Mouse (Mus musculus) adrenal gland, adult (tissue): ENCODE measurements at regions not wholly inside any gene's neighbourhood (a gene's known extent, or its start where the extent isn't known, plus 50 kb on each side); places are given as distances from the start of the nearest gene placed in this dataset.
"Not testable (repeated sequence)": the region's sequence is repeated elsewhere in the genome, so short reads cannot be mapped to it uniquely, and the experiment has no call there.

Experiments
- DNase-seq, 2 experiments: peaks; one replicate each; pipeline ENCODE4 v3.0.0; 2022 to 2023; ENCODE audit warnings: low spot score in 1 of 2; ENCODE audit not compliant: inconsistent age in 2 of 2

GRCm38 (mm10) chr2:171985813-171986572, 57.3 kb downstream of the Cbln4 start:
- DNase-seq: no peak

- DNase-seq: peak; percentile 87
Measured at GRCm38 (mm10) chr2:171969311-171969905, 73.9 kb downstream of the Cbln4 start.

- no peak for DNase-seq
Measured at GRCm38 (mm10) chr2:171946569-171947250, 96.6 kb downstream of the Cbln4 start.

- no peak for DNase-seq
Measured at GRCm38 (mm10) chr2:171942671-171943070, 100.6 kb downstream of the Cbln4 start.

GRCm38 (mm10) chr2:171935646-171936325, 107.5 kb downstream of the Cbln4 start:
- no peak for DNase-seq

- no peak for DNase-seq
Measured at GRCm38 (mm10) chr2:171920960-171921359, 122.3 kb downstream of the Cbln4 start.

- DNase-seq: no peak
Measured at GRCm38 (mm10) chr2:171887306-171887705, 156.0 kb downstream of the Cbln4 start.

- not testable (repeated sequence) for DNase-seq
Measured at GRCm38 (mm10) chr2:171879238-171879960, 163.9 kb downstream of the Cbln4 start.

- DNase-seq: no peak
Measured at GRCm38 (mm10) chr2:171867550-171867949, 175.7 kb downstream of the Cbln4 start.

GRCm38 (mm10) chr2:171864376-171864965, 178.8 kb downstream of the Cbln4 start:
- DNase-seq: no peak

GRCm38 (mm10) chr2:171862626-171863025, 180.6 kb downstream of the Cbln4 start:
- no peak for DNase-seq

- DNase-seq: no peak
Measured at GRCm38 (mm10) chr2:171858894-171859293, 184.4 kb downstream of the Cbln4 start.

GRCm38 (mm10) chr2:171856491-171856890, 186.8 kb downstream of the Cbln4 start:
- no peak for DNase-seq

- DNase-seq: no peak
Measured at GRCm38 (mm10) chr2:171846826-171847492, 196.3 kb downstream of the Cbln4 start.

- no peak for DNase-seq
Measured at GRCm38 (mm10) chr2:171840058-171840713, 203.1 kb downstream of the Cbln4 start.

- DNase-seq: no peak
Measured at GRCm38 (mm10) chr2:171822156-171822555, 221.1 kb downstream of the Cbln4 start.

- DNase-seq: no peak
Measured at GRCm38 (mm10) chr2:171818504-171818903, 224.8 kb downstream of the Cbln4 start.

GRCm38 (mm10) chr2:171816685-171817419, 226.4 kb downstream of the Cbln4 start:
- no peak for DNase-seq

- DNase-seq: no peak
Measured at GRCm38 (mm10) chr2:171812701-171813100, 230.6 kb downstream of the Cbln4 start.
